In genomic region chr3:36496273-36496672, GRCm38 (mm10) we compare ENCODE assay signal across 17 mouse cellular contexts. TPM values are rescaled to one million over a fixed set of nuclear protein-coding genes. Genes with fewer than 3 reads are reported as not detected.
DNase-seq lines count a peak whose midpoint lies in the region; ATAC-seq and TF ChIP-seq lines count a peak whose summit lies in the region.
"Had no signal": no experiment of that assay in that cellular context is flagged by ENCODE, and none has a peak within 500 bp of the region (broad histone marks: within the 10 kb centered on the region; RNA-seq: fewer than 3 reads in every experiment).

No protein-coding gene starts in this region.

- H3K9me3 ChIP-seq in heart, embryonic 13.5 days: no peaks in the 10 kb centered on the region
- H3K9me3 ChIP-seq in lung, embryonic 14.5 days (ENCODE audit: low read depth, low read length): no peaks in the 10 kb centered on the region
- no peaks in the 10 kb centered on the region for H3K9me3 ChIP-seq in embryonic facial prominence, embryonic 14.5 days (ENCODE audit: control insufficient read depth, low read length)
- no peaks in the 10 kb centered on the region for H3K9me3 ChIP-seq in embryonic facial prominence, embryonic 15.5 days (replicated peaks)
- no peaks in the 10 kb centered on the region for H3K9me3 ChIP-seq in intestine, embryonic 16.5 days (ENCODE audit: control insufficient read depth, low read length)
- H3K9me3 ChIP-seq: forebrain, embryonic 15.5 days; heart, embryonic 15.5 days; hindbrain, embryonic 13.5 days had no signal

- H3K4me3 ChIP-seq in heart, embryonic 13.5 days: no peak overlapping the region
- no peak overlapping the region for H3K4me3 ChIP-seq in lung, embryonic 14.5 days (ENCODE audit: low read depth, low read length)
- H3K4me3 ChIP-seq in embryonic facial prominence, embryonic 14.5 days (ENCODE audit: low read depth, low read length): no peak overlapping the region
- no peak overlapping the region for H3K4me3 ChIP-seq in embryonic facial prominence, embryonic 15.5 days (replicated peaks)
- H3K4me3 ChIP-seq in intestine, embryonic 16.5 days (ENCODE audit: low read length): no peak overlapping the region
- H3K4me3 ChIP-seq: forebrain, embryonic 15.5 days; heart, embryonic 15.5 days; hindbrain, embryonic 13.5 days had no signal

- H3K27ac ChIP-seq in heart, embryonic 13.5 days (replicated peaks): no peak overlapping the region
- no peak overlapping the region for H3K27ac ChIP-seq in lung, embryonic 14.5 days (ENCODE audit: low read depth)
- H3K27ac ChIP-seq in embryonic facial prominence, embryonic 14.5 days (replicated peaks; ENCODE audit: low read depth, low read length): no peak overlapping the region
- H3K27ac ChIP-seq in embryonic facial prominence, embryonic 15.5 days (replicated peaks): 0 out of 2 replicates have a peak overlapping the region, but pooled peaks have one; percentile 58
- no peak overlapping the region for H3K27ac ChIP-seq in intestine, embryonic 16.5 days (ENCODE audit: low read length)
- H3K27ac ChIP-seq: forebrain, embryonic 15.5 days; heart, embryonic 15.5 days; hindbrain, embryonic 13.5 days; hindbrain, postnatal 0 days had no signal

- 77% methylated on average over 9 of the region's 9 CpGs for WGBS in heart, embryonic 13.5 days
- 84% methylated on average over 9 of the region's 9 CpGs for WGBS in lung, embryonic 14.5 days
- 82% methylated on average over 9 of the region's 9 CpGs for WGBS in embryonic facial prominence, embryonic 14.5 days
- 76% methylated on average over 9 of the region's 9 CpGs for WGBS in embryonic facial prominence, embryonic 15.5 days
- 85% methylated on average over 9 of the region's 9 CpGs for WGBS in intestine, embryonic 16.5 days

- H3K4me2 ChIP-seq in heart, embryonic 13.5 days: peak overlapping the region; percentile 43; the same call in 1 of the 2 replicates
- no peak overlapping the region for H3K4me2 ChIP-seq in lung, embryonic 14.5 days
- H3K4me2 ChIP-seq in embryonic facial prominence, embryonic 14.5 days (ENCODE audit: low read depth, low read length): no peak overlapping the region
- no peak overlapping the region for H3K4me2 ChIP-seq in embryonic facial prominence, embryonic 15.5 days (replicated peaks)
- no peak overlapping the region for H3K4me2 ChIP-seq in intestine, embryonic 16.5 days (ENCODE audit: low read depth, low read length)
- H3K4me2 ChIP-seq: forebrain, embryonic 15.5 days; hindbrain, embryonic 13.5 days had no signal

- H3K4me1 ChIP-seq in heart, embryonic 13.5 days: peaks cover 21% of the 10 kb centered on the region
- H3K4me1 ChIP-seq in lung, embryonic 14.5 days (ENCODE audit: insufficient read depth): no peaks in the 10 kb centered on the region
- peaks cover 13% of the 10 kb centered on the region; the same call in 1 of the 2 replicates for H3K4me1 ChIP-seq in embryonic facial prominence, embryonic 14.5 days (ENCODE audit: control insufficient read depth, insufficient read depth, low read length)
- H3K4me1 ChIP-seq in embryonic facial prominence, embryonic 15.5 days: peaks cover 17% of the 10 kb centered on the region
- 0 out of 2 replicates have a peak, but pooled peaks cover 2% of the 10 kb centered on the region for H3K4me1 ChIP-seq in intestine, embryonic 16.5 days (ENCODE audit: control insufficient read depth, insufficient read depth, low read length)

- DNase-seq in heart, postnatal 4 days: no peak
- peak; percentile 4 for DNase-seq in lung, embryonic 14.5 days
- DNase-seq in lung, postnatal 4 days: no peak
- DNase-seq in embryonic facial prominence, embryonic 14.5 days (ENCODE audit: low spot score): no peak
- DNase-seq in kidney, postnatal 14 days: no peak

- TF ChIP-seq CTCF in lung, embryonic 14.5 days (IDR thresholded peaks at IDR 0.05; ENCODE audit: low read depth): no peak

- no peaks in the 10 kb centered on the region for H3K36me3 ChIP-seq in heart, embryonic 13.5 days
- H3K36me3 ChIP-seq in lung, embryonic 14.5 days (ENCODE audit: insufficient read depth): no peaks in the 10 kb centered on the region
- no peaks in the 10 kb centered on the region for H3K36me3 ChIP-seq in embryonic facial prominence, embryonic 14.5 days (ENCODE audit: control insufficient read depth, insufficient read depth, low read length)
- H3K36me3 ChIP-seq in embryonic facial prominence, embryonic 15.5 days: no peaks in the 10 kb centered on the region
- no peaks in the 10 kb centered on the region for H3K36me3 ChIP-seq in intestine, embryonic 16.5 days (ENCODE audit: control insufficient read depth, insufficient read depth, low read length)
- H3K36me3 ChIP-seq: forebrain, embryonic 15.5 days; heart, embryonic 15.5 days; hindbrain, embryonic 13.5 days had no signal

- no peak overlapping the region for H3K9ac ChIP-seq in heart, embryonic 13.5 days
- peak overlapping the region; percentile 27; the same call in 1 of the 2 replicates for H3K9ac ChIP-seq in lung, embryonic 14.5 days
- peak overlapping the region; percentile 36; the same call in 1 of the 2 replicates for H3K9ac ChIP-seq in embryonic facial prominence, embryonic 14.5 days (ENCODE audit: low read depth, low read length)
- H3K9ac ChIP-seq in embryonic facial prominence, embryonic 15.5 days: no peak overlapping the region
- H3K9ac ChIP-seq in intestine, embryonic 16.5 days (ENCODE audit: low read depth, low read length): no peak overlapping the region
- H3K9ac ChIP-seq: forebrain, embryonic 15.5 days; heart, embryonic 15.5 days; hindbrain, embryonic 13.5 days had no signal

- no peaks in the 10 kb centered on the region for H3K27me3 ChIP-seq in heart, embryonic 13.5 days (replicated peaks)
- H3K27me3 ChIP-seq in lung, embryonic 14.5 days (ENCODE audit: insufficient read depth, low read length): no peaks in the 10 kb centered on the region
- no peaks in the 10 kb centered on the region for H3K27me3 ChIP-seq in embryonic facial prominence, embryonic 14.5 days (replicated peaks; ENCODE audit: control insufficient read depth, insufficient read depth, low read length)
- H3K27me3 ChIP-seq in embryonic facial prominence, embryonic 15.5 days: no peaks in the 10 kb centered on the region
- no peaks in the 10 kb centered on the region for H3K27me3 ChIP-seq in intestine, embryonic 16.5 days (replicated peaks; ENCODE audit: control insufficient read depth, insufficient read depth, low read length)
- H3K27me3 ChIP-seq: forebrain, embryonic 15.5 days; hindbrain, embryonic 13.5 days had no signal

- no peak for ATAC-seq in heart, embryonic 13.5 days (ENCODE audit: extremely low read depth, insufficient number of reproducible peaks, low FRiP score, low TSS enrichment)
- ATAC-seq in lung, embryonic 14.5 days (ENCODE audit: insufficient read depth): no peak
- no peak for ATAC-seq in embryonic facial prominence, embryonic 14.5 days (ENCODE audit: low read depth)
- ATAC-seq in embryonic facial prominence, embryonic 15.5 days (ENCODE audit: insufficient number of reproducible peaks, low FRiP score, low TSS enrichment, low read depth): no peak
- no peak for ATAC-seq in intestine, embryonic 16.5 days

RNA-seq across cellular contexts. Expression of gene 1810062G17Rik, which starts 20.5 kb away (rescaled TPM):
- polyA plus RNA-seq in heart, embryonic 13.5 days (2015; fragmentation: Nextera tagmentation; extraction: Ambion mirVana): 1.4 and 1.6 TPM in 2 replicates
- total RNA-seq in heart, postnatal 4 days (2021): under 1 TPM; 0.50 to 0.91 TPM
- polyA plus RNA-seq in lung, embryonic 14.5 days (2014; fragmentation: Nextera tagmentation; extraction: Ambion mirVana): 3.3 TPM in 2 replicates
- 2.0 and 2.8 TPM in 2 replicates for polyA plus RNA-seq in embryonic facial prominence, embryonic 14.5 days (2014; fragmentation: Nextera tagmentation; extraction: Ambion mirVana)
- 2.7 and 3.0 TPM in 2 replicates for polyA plus RNA-seq in embryonic facial prominence, embryonic 15.5 days (2015; fragmentation: Nextera tagmentation; extraction: Ambion mirVana)
- polyA plus RNA-seq in intestine, embryonic 16.5 days (2015; fragmentation: Nextera tagmentation; extraction: Ambion mirVana): 1.6 and 2.3 TPM in 2 replicates
- total RNA-seq: hematopoietic stem cell, adult 5-6 weeks; hindbrain, postnatal 0 days had no signal
- polyA plus RNA-seq: forebrain, embryonic 15.5 days; hindbrain, embryonic 13.5 days had no signal

RNA-seq across cellular contexts. Expression of gene Anxa5, which starts 20.6 kb away (rescaled TPM):
- 375 and 414 TPM in 2 replicates for polyA plus RNA-seq in heart, embryonic 13.5 days (2015; fragmentation: Nextera tagmentation; extraction: Ambion mirVana)
- total RNA-seq in heart, postnatal 4 days (2021): 100 to 1,000 TPM; 250 to 254 TPM
- 348 and 359 TPM in 2 replicates for polyA plus RNA-seq in lung, embryonic 14.5 days (2014; fragmentation: Nextera tagmentation; extraction: Ambion mirVana)
- polyA plus RNA-seq in embryonic facial prominence, embryonic 14.5 days (2014; fragmentation: Nextera tagmentation; extraction: Ambion mirVana): 458 and 477 TPM in 2 replicates
- polyA plus RNA-seq in embryonic facial prominence, embryonic 15.5 days (2015; fragmentation: Nextera tagmentation; extraction: Ambion mirVana): 530 and 536 TPM in 2 replicates
- polyA plus RNA-seq in intestine, embryonic 16.5 days (2015; fragmentation: Nextera tagmentation; extraction: Ambion mirVana): 283 and 291 TPM in 2 replicates

RNA-seq across cellular contexts. Expression of gene Gm11549, which starts 25.3 kb away (rescaled TPM):
- polyA plus RNA-seq in heart, embryonic 13.5 days (2015; fragmentation: Nextera tagmentation; extraction: Ambion mirVana): 0.29 TPM in 2 replicates
- under 1 TPM; 0.09 to 0.12 TPM for total RNA-seq in heart, postnatal 4 days (2021)
- 0.12 and 0.16 TPM in 2 replicates for polyA plus RNA-seq in lung, embryonic 14.5 days (2014; fragmentation: Nextera tagmentation; extraction: Ambion mirVana)
- polyA plus RNA-seq in embryonic facial prominence, embryonic 14.5 days (2014; fragmentation: Nextera tagmentation; extraction: Ambion mirVana): 0.33 and 0.73 TPM in 2 replicates
- polyA plus RNA-seq in embryonic facial prominence, embryonic 15.5 days (2015; fragmentation: Nextera tagmentation; extraction: Ambion mirVana): 0.05 TPM in 1 of 2 replicates, not detected in the other
- polyA plus RNA-seq in intestine, embryonic 16.5 days (2015; fragmentation: Nextera tagmentation; extraction: Ambion mirVana): 0.54 TPM in 2 replicates
- total RNA-seq: adrenal gland, adult 8-10 months; ES-E14; heart, adult 8-10 months; hematopoietic stem cell, adult 5-6 weeks had no signal
- polyA plus RNA-seq: gonadal fat pad, adult 2 months had no signal

RNA-seq across cellular contexts. Expression of gene Exosc9, which starts 56.1 kb away (rescaled TPM):
- polyA plus RNA-seq in heart, embryonic 13.5 days (2015; fragmentation: Nextera tagmentation; extraction: Ambion mirVana): 51.5 and 58.6 TPM in 2 replicates
- 10 to 100 TPM; 29.8 to 32.0 TPM for total RNA-seq in heart, postnatal 4 days (2021)
- 64.4 and 72.3 TPM in 2 replicates for polyA plus RNA-seq in lung, embryonic 14.5 days (2014; fragmentation: Nextera tagmentation; extraction: Ambion mirVana)
- 52.9 and 53.7 TPM in 2 replicates for polyA plus RNA-seq in embryonic facial prominence, embryonic 14.5 days (2014; fragmentation: Nextera tagmentation; extraction: Ambion mirVana)
- polyA plus RNA-seq in embryonic facial prominence, embryonic 15.5 days (2015; fragmentation: Nextera tagmentation; extraction: Ambion mirVana): 50.1 and 56.1 TPM in 2 replicates
- polyA plus RNA-seq in intestine, embryonic 16.5 days (2015; fragmentation: Nextera tagmentation; extraction: Ambion mirVana): 55.6 and 69.1 TPM in 2 replicates

Comparison
In these comparisons a context has a peak if more than half of its experiments do, and no peak if none do; other contexts are left out.
1. H3K9ac ChIP-seq: peak in lung, embryonic 14.5 days (single experiment) and embryonic facial prominence, embryonic 14.5 days (single experiment); none in heart, embryonic 13.5 days (single experiment), embryonic facial prominence, embryonic 15.5 days (single experiment) and intestine, embryonic 16.5 days (single experiment).